Mouse (Mus musculus): ENCODE measurements around the gene Zfp462.

Gene Zfp462

DNA sequence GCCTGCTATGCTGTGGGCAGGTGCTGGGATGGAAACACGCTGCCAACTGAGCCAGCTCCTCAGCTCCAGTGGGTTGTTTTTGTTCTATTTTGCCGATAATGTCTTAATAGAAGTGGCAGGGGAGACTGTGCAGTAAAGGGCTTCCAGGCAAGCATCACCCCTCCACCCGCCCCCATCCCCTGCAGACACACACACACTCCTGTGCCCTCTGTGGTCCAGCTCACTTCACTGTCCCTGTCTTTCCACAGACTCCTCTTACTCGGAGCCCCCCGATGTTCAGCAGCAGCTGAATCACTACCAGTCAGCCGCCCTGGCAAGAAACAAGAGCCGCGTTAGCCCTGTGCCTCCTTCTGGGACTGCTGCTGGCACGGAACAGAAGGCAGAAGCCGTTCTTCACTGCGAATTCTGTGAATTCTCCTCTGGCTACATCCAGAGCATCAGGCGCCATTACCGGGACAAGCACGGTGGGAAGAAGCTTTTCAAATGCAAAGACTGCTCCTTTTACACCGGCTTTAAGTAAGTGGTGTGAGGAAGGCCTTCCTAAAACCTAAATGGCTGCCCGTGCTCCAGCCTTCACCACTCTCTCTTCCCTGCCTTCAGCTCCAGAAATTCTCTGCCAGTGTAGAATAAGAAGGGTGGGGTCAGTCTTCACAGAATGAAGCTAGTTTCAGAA, 105.2 kb downstream of the Zfp462 start:
- no peak for DNase-seq

DNA sequence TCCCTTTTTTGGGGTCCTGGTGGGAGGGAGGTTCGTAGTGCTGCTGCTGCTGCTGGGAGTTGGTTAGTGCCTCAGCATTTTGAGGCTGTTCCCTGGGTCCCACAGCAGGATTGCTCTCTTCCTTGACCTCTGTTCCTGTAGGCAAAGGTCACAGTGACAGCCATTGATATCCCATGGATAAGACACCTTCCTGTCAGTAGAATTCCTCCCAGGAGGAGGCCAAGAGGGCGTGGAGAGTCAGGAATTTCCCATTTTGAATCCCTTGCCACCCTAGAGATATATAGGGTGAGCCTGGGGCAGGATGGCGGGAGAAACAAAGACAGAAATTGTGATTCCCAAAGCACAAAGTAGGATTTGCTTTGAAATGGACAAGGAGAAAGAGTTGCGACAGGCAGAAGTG, 106.5 kb downstream of the Zfp462 start:
- no peak for DNase-seq

DNA sequence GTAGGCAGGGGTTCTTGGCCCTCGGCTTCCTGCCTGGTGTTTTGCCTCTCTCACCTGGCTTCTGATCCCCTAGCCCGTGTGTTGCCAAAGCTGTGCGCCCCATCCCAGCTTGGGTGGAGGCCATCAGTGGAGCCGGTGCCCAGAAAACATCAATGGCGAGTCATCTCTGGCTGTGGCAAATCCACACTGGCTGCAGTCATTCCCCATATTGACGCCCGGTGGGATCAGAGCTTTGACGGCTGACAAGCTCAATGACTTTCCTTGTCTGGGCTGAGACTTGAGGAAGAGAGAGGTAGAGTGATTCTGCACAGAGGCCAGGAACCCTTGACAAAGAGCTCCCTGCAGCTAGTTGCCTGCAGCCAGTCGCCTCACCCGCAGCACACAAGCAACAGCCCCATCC, 107.8 kb downstream of the Zfp462 start:
- DNase-seq: no peak

DNA sequence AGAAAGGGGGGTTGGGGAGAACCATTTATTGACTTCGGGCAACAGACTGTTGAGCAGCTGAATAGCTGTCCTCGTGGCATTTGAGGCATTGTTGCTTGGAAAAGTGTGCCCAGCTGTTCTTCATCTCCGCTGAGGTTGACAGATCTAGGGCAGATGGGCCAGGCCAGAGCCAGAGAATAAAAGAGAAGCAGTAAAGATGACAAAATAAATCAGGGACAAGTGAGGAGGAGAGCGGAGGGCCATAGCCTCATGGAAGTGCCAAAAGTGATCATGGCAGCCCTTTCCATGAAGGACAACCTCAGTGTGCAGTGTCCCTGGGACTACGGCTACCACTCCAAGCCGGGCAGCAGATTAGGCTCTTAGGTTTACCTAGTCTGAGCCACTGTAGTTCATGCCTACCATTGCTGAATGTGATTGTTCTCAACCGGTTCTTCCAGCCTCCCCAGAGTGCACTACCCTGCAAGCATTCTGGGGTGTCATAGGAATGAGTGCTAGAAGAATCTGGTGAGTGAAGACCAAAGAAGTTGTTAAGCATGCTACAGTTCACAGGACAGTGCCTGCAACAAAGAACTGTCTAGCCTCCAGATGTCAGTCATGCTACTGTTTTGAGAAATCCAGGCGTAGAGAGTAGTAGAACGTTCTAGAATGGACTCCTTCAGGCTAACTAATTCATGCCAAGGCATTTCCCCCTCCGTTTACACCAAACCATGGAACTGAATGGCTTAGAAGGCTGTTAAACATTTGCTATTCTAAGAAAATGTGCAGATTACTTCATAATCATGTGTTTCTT, 113.0 kb downstream of the Zfp462 start:
- no peak for DNase-seq

DNA sequence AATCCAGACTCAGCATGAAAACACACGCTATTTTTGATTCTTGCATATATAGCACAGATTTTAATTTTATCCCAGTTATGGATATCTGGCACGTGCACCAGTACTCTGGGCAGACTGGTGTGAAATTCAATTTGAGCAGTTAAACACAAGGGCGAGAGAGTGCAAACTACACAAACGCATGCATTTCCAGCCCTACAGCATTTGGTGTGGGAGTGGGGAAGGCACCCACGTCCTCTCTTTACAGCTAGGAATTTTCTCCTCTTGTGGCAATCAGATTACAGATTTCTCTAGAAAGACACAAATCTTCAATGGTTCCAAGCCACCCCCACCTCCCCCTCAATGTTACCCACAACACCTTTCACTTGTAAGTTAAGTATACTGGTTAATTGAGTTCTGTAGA, 114.1 kb downstream of the Zfp462 start:
- DNase-seq: no peak

DNA sequence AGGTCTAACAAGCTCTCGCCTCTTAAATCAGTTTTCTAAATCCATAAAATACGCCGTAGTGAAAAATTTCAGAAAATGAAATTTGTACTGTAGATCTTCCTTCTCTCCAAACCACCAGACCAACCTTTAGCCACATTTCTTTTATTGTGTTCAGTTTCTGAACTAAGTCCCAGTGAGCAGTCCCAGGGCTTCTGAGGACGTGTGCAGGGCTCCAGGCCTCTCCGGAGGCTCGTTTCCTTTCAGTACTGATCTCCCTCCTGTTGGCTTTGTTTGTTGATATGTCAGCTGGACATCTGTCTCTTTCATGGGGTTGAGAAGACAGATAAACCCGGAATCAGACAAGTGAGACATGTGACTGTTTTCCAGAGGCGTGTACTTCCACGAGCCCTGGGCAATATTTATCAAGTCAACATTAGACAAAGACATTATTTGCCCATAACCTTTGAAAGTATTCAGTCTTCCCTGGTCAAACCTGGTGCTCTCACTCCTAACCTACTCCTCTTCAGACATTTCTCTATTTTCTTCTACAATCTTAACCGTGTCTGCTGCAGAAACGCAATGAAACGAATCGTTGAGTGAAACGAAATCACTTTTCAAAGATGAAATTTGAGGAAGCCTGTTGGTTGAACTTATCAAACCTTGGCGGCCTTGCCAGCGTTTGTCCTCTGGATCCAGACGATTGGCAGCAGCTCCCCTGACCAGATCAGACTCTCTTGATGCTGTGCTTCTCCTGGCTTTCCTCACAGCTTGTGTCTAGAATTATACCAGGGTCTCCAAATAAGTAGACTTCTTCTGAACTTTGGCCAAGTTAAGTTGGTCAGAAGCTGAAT, 121.7 kb downstream of the Zfp462 start:
- no peak for DNase-seq

DNA sequence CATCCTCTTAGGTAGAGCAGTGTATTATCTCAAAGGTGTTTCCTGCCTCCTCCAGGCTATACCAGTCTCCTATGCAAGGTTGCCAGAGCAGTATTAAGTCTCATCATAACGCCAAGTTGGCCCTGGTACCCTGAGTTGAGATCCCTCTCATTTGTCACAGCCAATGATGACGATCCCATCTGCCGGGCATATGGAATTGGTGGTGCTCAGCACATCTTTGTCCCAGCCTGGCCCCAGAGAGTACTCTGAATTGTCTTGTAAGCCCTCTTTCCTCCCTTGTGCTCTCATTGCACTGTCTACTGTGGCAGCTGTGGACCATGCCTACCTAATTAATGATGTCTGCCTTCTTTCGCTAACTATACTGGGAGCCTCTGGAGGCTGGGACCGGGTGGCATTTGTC, 126.7 kb downstream of the Zfp462 start:
- no peak for DNase-seq

DNA sequence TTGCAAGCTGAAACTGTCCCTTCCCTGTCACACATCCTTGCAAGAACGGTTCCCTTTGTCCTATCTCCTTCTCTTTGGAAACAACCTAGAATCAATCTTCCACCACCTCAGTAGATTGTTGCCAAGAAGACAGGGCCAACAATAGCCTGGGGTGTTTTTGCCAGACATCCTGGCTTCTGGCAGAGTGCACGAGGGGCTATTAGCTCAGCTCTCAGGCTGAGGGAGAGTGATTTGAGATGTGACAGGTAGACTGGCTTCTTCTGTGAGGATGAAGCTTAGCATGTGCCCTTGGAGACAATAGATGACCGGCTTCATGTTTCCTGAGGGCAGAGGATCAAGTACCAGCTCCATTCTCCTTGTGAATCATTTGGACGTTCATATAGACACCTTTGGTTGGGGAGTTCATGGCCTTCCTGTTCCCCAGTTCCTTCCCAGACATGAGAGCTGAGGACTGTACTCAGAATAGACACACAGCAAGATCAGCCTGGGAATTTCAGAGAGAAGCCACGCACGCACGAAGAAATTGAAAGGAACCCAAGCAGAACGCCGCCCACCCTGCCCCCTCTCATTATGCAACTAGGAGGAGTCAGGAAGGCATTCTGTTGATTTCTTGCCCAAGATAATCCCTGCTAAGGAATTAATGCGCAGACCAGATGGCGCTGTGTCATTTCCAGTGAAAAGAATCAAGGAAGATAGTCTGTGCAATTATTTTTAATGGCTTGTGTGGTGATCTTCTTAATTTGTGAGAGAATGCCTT, 132.5 kb downstream of the Zfp462 start:
- DNase-seq: no peak

DNA sequence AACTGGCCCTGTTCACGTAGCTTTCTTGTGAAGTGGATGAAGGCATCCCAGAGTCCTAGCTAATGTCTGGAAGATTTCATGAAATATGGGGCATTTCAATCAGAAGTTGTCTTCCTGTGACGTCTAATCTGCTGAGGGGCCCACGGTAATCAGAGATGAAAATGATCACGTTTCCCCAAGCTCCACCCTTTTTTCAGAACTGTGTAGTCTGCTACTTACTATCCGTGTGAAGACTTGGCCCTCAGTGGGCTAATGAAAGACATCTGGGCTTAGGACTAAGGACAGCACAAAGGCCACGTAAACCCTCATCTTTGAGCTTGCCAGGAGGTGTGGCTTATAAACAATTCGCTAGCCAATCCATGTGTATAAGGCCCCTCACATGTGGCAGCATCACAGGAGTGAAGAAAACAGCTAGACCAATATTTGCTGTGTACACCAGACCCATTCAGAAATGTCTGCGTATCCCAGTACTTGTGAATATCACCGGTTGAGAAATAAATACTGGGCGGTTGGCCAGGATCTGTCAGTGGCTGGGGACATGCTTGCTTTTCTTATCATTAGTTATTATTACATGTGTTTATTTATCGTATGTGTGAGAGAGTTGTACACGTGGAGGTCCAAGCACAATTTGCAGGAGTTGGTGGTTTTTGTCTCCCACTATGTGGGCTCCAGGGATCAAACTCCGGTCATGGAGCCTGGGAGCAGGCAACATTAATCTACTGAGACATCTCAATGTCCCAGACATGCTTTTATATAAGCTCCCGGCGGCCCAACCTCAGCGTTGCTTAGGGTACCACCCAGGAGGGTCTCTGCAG, 133.3 kb downstream of the Zfp462 start:
- no peak for DNase-seq

DNA sequence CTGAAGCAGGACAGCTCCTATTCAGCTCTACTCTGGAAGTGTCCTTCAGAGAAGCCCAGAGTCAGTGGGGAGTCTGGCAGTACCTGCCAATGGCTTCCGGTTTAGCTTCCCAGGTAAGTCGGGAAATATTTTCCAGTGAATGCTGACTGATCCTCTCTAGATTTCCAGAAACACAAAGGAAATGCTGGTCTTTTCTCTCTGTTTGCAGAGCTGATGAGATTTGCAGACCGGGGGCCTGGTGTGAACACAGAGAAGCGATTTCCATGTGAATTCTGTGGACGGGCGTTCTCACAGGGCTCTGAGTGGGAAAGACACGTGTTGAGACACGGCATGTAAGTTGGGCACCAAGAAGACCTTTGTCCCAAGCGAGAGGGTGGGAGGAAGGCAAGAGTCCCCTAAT, 134.2 kb downstream of the Zfp462 start:
- no peak for DNase-seq

DNA sequence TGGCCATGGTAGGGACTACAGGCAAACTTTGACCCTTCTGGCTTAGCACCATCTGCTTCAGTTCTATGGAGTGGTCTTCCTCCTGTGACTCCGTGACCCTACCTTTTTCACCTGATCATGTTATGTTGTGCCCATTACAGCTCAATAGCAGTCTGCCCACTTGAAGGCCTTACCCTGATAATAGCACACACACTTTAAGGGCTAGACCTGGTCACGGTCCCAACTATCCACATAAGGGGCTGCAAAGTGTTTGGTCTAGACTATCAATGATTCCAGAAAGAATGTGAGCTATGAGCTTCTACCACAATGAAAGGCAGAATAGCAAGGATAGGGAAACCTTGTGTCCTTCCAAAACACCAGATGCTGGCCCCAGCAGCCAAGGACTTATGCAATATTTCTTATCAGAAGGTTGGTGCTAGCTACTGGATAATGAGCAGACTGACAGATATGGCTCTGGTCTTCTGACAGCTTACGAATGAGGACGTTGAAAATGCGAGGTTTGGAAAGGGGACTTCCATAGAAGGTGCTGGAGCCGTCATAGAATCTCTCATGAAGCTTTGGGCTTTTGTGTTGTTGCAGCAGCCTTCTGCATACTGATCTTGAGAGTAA, 139.3 kb downstream of the Zfp462 start:
- DNase-seq: no peak

DNA sequence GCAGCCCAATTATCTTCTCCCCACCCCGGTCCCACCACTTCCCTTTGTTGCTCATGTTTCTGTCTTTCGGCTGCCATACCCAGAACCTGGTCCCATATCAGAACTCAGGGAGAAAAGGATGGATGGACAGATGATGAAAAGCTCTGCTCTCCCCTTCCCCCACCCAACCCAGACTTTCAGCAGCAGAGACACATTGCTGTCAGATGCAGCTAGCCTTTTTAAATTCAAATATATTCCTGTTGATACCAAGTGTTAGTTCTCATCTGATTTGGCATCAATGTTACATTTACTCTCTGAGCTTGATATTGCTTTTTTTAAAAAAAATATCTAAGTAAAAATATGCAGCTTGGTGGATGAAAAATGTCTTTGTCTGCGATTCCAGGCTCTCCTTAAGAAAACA, 143.3 kb downstream of the Zfp462 start:
- DNase-seq: no peak

DNA sequence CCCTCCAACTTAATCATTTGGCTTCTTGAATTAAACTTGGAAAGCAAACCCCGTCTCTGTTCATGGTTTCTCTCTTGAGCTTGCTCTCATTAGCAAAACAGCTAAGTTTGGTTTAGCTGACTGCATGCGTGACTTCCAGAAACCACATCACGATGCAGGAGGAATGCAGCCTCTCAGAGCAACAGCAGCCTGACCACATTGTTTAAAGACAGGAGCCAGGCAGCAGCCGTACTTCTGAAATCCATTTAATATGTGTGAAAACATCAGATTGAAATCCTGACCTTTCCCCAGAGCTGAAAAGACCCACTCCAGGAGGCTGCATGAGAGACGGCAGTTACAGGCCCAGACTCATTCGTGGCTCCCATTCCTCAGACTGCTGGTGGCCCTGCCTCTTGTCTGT, 144.1 kb downstream of the Zfp462 start:
- no peak for DNase-seq

DNA sequence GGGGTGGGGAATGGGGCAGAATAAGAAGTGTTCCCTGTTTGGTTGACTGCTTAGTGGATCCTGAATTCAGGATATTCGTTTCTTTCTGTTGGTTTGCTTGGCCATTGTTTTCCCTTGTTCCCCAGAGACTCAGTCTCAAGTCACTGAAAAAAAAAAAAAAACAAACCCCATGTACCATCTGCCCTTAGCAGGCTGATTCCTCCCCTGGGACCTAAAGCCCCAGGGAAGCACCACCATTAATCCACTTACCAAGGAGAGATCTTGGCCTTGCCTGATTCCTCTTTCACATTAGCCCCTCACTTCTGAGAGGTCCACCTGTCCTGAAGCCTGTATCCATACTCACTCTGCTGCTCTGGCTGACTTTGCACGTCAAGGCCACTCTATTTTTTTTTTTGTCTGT, 152.3 kb downstream of the Zfp462 start:
- DNase-seq: no peak

DNA sequence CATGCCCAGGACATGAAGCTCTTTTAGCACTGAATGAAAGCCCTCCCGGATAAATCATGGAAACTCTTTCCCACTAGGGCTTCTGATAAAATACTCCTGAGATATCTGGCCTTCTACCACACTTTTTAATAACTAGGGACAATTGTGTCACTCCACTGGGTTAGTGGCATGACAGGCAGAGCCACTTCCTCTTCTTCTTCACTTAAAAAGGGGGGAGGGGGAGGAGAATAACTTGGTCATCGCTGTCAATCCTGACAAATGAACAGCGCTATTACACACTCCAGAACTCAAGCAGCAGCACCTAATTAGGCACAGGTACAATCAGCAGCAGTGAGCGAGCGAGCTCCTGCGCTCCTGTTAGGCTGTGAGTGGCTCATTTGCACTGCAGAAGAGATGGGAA, 153.5 kb downstream of the Zfp462 start:
- no peak for DNase-seq

DNA sequence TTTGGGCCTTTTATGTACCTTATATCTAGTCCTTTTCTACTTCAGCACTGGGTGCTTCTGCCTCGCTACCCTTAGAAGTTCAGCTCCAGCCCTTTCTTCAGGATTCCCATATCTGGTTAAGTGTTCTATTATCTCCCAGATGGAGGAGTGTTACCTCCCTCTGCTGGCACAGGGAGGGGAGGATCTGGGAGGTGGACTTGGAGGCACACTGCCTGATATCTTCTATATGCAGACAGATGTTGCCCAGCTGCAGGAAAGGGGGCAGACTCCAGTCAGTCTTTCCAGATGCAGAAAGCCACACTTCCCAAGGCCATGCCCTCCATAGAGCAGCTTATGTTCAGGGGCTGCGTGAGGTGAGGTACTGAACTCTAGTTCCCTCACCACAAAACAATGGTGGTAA, 156.0 kb downstream of the Zfp462 start:
- DNase-seq: no peak

DNA sequence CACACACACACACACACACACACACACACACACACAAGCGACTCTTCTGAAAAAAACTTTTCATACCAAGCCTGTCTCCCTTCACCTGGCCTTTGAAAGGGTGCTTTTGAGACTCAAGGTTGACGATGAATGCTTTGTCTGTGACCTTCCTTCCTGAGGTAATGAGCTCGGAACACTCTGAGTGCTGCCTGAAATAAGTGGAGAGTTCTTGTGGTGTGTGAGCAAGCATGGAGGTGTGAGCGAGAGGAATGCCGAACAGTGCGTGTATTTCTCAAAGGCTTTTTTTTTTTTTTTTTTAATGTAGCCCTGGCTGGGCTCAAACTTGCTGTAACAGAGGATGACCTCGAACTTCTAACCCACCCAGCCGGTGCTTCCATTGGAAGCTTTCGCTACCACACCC, 156.8 kb downstream of the Zfp462 start:
- DNase-seq: no peak

DNA sequence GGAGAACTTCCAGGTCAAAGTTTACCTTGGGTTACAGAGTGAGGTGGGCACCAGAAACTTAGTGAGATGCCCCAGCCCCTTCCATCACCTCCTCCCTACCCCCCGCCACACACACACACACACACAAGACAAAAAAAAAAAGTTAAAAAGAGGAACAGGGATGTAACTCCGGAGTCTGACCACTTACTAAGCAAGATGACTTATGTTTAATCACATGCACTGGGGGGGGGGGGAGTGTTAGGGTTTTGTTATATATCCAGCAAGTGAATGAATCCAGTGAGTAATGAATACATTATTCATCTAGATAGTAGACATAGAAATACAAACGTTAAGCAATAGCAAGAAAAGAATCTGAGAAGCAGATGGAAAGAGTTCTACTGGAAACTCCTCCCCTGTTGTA, 157.5 kb downstream of the Zfp462 start:
- no peak for DNase-seq

DNA sequence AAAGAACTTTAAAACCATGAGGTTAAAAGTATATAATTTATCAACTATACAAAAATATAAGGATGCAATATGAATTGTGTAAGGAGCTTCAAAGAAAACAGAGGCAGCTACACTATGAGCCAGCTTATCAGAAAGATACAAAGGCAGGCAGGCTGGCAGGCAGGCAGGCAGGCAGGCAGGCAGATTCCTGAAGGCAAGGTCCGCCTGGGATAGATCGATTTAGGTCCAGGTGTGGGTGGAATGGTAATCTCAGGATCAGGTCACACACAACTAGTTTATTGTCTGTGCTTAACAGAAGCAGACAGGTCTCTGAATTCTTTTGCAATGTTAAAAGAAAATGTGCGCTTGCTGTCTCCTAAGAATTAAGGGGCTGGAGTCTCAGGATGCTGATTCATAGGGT, 158.7 kb downstream of the Zfp462 start:
- DNase-seq: no peak

DNA sequence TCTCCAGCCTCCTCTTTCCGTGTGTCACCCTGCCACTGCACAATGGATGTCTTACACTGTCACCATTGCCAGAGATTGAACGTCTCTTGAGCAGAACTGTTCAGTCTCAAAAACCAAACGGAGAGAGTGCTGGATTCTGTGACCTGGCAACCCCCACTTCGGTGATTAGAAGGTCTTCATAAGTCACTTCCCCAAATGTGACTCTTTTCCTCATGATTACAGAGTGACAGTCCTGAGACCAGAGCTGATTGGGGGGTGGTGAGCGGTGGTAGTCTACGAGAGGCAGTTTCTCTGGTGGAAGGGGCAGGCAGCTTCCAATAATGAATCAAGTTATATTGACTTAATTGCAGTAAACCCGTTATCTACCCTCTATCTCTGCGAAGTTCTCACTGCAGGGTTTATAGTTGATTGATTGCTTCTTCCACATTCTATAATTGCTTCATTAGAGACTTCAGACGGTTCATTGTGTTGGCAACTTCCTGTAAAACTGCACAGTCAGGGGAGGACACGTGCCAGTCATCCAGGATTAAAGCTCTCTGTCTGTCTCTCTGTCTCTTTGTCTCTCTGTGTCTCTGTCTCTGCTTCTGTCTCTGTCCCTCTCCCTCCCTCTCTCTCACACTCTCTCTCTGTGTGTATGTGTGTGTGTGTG, 173.1 kb downstream of the Zfp462 start:
- DNase-seq: no peak

DNA sequence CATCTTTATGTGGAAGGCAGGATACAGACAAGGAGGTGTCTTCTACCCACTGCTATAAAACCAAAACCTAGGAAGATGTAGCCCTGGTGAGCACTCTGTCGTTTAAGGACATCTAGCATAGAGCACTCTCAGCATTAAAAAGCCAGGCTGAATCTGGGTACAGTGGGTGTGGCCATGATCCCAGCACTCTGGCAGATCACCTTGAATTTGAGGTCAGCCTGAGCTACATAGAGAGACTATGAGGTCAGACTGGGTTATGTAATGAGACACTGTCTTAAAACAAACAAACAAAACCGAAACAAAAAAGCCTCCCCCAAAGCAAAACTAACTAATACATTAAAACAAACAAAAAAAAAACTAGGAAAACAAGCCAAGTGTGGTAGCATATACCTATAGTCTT, 176.3 kb downstream of the Zfp462 start:
- DNase-seq: no peak
